Mouse (Mus musculus) kidney, adult 2 months (tissue): ENCODE results near the gene Gpc4. TPM values are rescaled to one million over a fixed set of nuclear protein-coding genes. Genes with fewer than 3 reads are reported as not detected.
A peak's percentile ranks its signal among the peaks of the same experiment; 100 is the strongest.

ENCODE experiments used
- DNase-seq: peaks from one replicate; pipeline ENCODE4 v3.0.0; 2021
- H3K27ac ChIP-seq: fragments of 200-500 bp; 2 replicates; pipeline ENCODE4 v1.5.1; 2012; ENCODE audit warnings: low read depth, low read length, control low read depth, inconsistent platforms; ENCODE audit not compliant: insufficient read depth
- H3K27me3 ChIP-seq: fragments of 200-500 bp; replicated peaks from 2 replicates; pipeline ENCODE4 v1.6.1; 2012; ENCODE audit warnings: mild to moderate bottlenecking, moderate library complexity, low read length, inconsistent platforms; ENCODE audit not compliant: control insufficient read depth, insufficient read depth
- H3K36me3 ChIP-seq: fragments of 200-500 bp; 2 replicates; pipeline ENCODE4 v1.6.1; 2012; ENCODE audit warnings: mild to moderate bottlenecking, moderate library complexity, low read length, inconsistent platforms; ENCODE audit not compliant: control insufficient read depth, insufficient read depth
- H3K4me1 ChIP-seq: fragments of 200-500 bp; 2 replicates; pipeline ENCODE4 v1.6.1; 2011; ENCODE audit warnings: low read length; ENCODE audit not compliant: control insufficient read depth, insufficient read depth
- H3K4me3 ChIP-seq: fragments of 200-500 bp; 2 replicates; pipeline ENCODE4 v1.5.1; 2011; ENCODE audit warnings: mild to moderate bottlenecking, low read depth, low read length, control low read depth; ENCODE audit not compliant: insufficient read depth
- CTCF ChIP-seq: fragments of 200-500 bp; conservative IDR thresholded peaks from 2 replicates; pipeline ENCODE4 v1.5.1; 2011; ENCODE audit warnings: low read depth, mild to moderate bottlenecking, control low read depth, low read length, moderate library complexity, mixed read lengths; ENCODE audit not compliant: insufficient read depth, insufficient read length
- POLR2A ChIP-seq: fragments of 200-500 bp; IDR thresholded peaks from one replicate; pipeline ENCODE4 v1.6.1; 2011; ENCODE audit warnings: low read depth, low read length, control low read depth
- WGBS: fragments of 180-500 bp; shearing (Covaris S2); methylation state at CpG from one replicate; pipeline ENCODE4 v1.1.7; 2018; 5-methylcytosine and 5-hydroxymethylcytosine counted together
- polyA plus RNA-seq: library from polyadenylated mRNA; depleted of rRNA; stranded (reverse); fragments of >200 nt; gene quantifications from 2 replicates; pipeline ENCODE4 v1.2.3, GENCODE M21; 2012

The Gpc4 gene
- polyA plus RNA-seq, 1 experiment = 98.0 TPM

- Histone ChIP-seq H3K27ac (no peak overlapping the region), H3K36me3 (no peaks in the 10 kb centered on the region), H3K4me1 (no peaks in the 10 kb centered on the region; the same call in 1 of the 2 replicates), H3K27me3 (no peaks in the 10 kb centered on the region), H3K4me3 (no peak overlapping the region)
- 26% methylated on average over 7 of the region's 7 CpGs for WGBS
- TF ChIP-seq POLR2A = no peak
- peak; percentile 42; the same call in 1 of the 2 replicates for TF ChIP-seq CTCF
- DNase-seq = peak; percentile 57
These were observed 77.2 kb downstream of the Gpc4 start for GRCm38 (mm10) chrX:52087726-52088348.

GRCm38 (mm10) chrX:52086885-52087573 is 78.0 kb downstream of the Gpc4 start:
- Histone ChIP-seq H3K27me3 (no peaks in the 10 kb centered on the region), H3K4me1 (no peaks in the 10 kb centered on the region; the same call in 1 of the 2 replicates), H3K27ac (no peak overlapping the region), H3K4me3 (no peak overlapping the region), H3K36me3 (no peaks in the 10 kb centered on the region)
- no peak for DNase-seq
- TF ChIP-seq POLR2A (no peak), CTCF (no peak)
- WGBS = 85% methylated on average over 8 of the region's 8 CpGs

GRCm38 (mm10) chrX:52083557-52083956 is 81.5 kb downstream of the Gpc4 start:
- TF ChIP-seq CTCF (no peak), POLR2A (no peak)
- no peak for DNase-seq

GRCm38 (mm10) chrX:52072410-52072809 is 92.6 kb downstream of the Gpc4 start:
- no peak for TF ChIP-seq POLR2A
- TF ChIP-seq CTCF = no peak
- Histone ChIP-seq H3K4me3 (no peak overlapping the region), H3K27me3 (no peaks in the 10 kb centered on the region), H3K36me3 (no peaks in the 10 kb centered on the region), H3K27ac (no peak overlapping the region), H3K4me1 (no peaks in the 10 kb centered on the region; the same call in 1 of the 2 replicates)
- peak; percentile 74 for DNase-seq
- 40% methylated on average over 2 of the region's 2 CpGs for WGBS

More at GRCm38 (mm10) chrX:52083557-52083956, 81.5 kb downstream of the Gpc4 start:
- H3K4me1 ChIP-seq = no peaks in the 10 kb centered on the region; the same call in 1 of the 2 replicates
- H3K27ac ChIP-seq = no peak overlapping the region
- no peaks in the 10 kb centered on the region for H3K27me3 ChIP-seq
- no peak overlapping the region for H3K4me3 ChIP-seq
- H3K36me3 ChIP-seq = no peaks in the 10 kb centered on the region
- WGBS = 74% methylated on average over 3 of the region's 3 CpGs

- WGBS = 41% methylated on average over 13 of the region's 13 CpGs
- H3K36me3 ChIP-seq = no peaks in the 10 kb centered on the region
- no peaks in the 10 kb centered on the region; the same call in 1 of the 2 replicates for H3K4me1 ChIP-seq
- H3K27ac ChIP-seq = no peak overlapping the region
- no peak overlapping the region for H3K4me3 ChIP-seq
- TF ChIP-seq CTCF (no peak), POLR2A (no peak)
- no peaks in the 10 kb centered on the region for H3K27me3 ChIP-seq
- DNase-seq = peak; percentile 37
These were observed 111.6 kb downstream of the Gpc4 start for GRCm38 (mm10) chrX:52053416-52053815.

- 14% methylated on average over 5 of the region's 5 CpGs for WGBS
- Histone ChIP-seq H3K36me3 (no peaks in the 10 kb centered on the region), H3K4me1 (no peaks in the 10 kb centered on the region; the same call in 1 of the 2 replicates), H3K4me3 (no peak overlapping the region), H3K27ac (no peak overlapping the region), H3K27me3 (no peaks in the 10 kb centered on the region)
- DNase-seq = peak; percentile 67
- TF ChIP-seq POLR2A (no peak), CTCF (no peak)
These were observed 113.0 kb downstream of the Gpc4 start for GRCm38 (mm10) chrX:52052011-52052410.

- 46% methylated on average over 4 of the region's 4 CpGs for WGBS
- H3K4me1 ChIP-seq = no peaks in the 10 kb centered on the region; the same call in 1 of the 2 replicates
- no peak for DNase-seq
- H3K27ac ChIP-seq = no peak overlapping the region
- no peak for TF ChIP-seq POLR2A
- no peak overlapping the region for H3K4me3 ChIP-seq
- H3K27me3 ChIP-seq = no peaks in the 10 kb centered on the region
- no peaks in the 10 kb centered on the region for H3K36me3 ChIP-seq
These were observed 114.1 kb downstream of the Gpc4 start for GRCm38 (mm10) chrX:52050941-52051340.
